Mouse (Mus musculus) limb, embryonic 15.5 days (tissue): Measurements from ENCODE around the gene Hnf4a. TPM values are rescaled to one million over a fixed set of nuclear protein-coding genes. Genes with fewer than 3 reads are reported as not detected.

Experiments
- ATAC-seq: fragments of 200-750 bp; cut with Nextera tagmentation; 2 replicates; pipeline ENCODE4 v1.8.0; 2017; ENCODE audit warnings: low read depth, moderate TSS enrichment; ENCODE audit not compliant: insufficient number of reproducible peaks, low FRiP score, low TSS enrichment
- H3K27ac ChIP-seq: fragments of 300-500 bp; sonication (generic); 2 replicates; pipeline ENCODE4 v1.5.1; 2015; ENCODE audit warnings: moderate library complexity, mild to moderate bottlenecking, inconsistent platforms
- H3K27me3 ChIP-seq: fragments of 300-500 bp; sonication (generic); 2 replicates; pipeline ENCODE4 v1.6.1; 2015; ENCODE audit warnings: inconsistent platforms
- H3K36me3 ChIP-seq: fragments of 300-500 bp; sonication (generic); 2 replicates; pipeline ENCODE4 v1.6.1; 2015; ENCODE audit warnings: inconsistent platforms
- H3K4me1 ChIP-seq: fragments of 300-500 bp; sonication (generic); 2 replicates; pipeline ENCODE4 v1.6.1; 2015; ENCODE audit warnings: inconsistent platforms
- H3K4me2 ChIP-seq: fragments of 300-500 bp; sonication (generic); 2 replicates; pipeline ENCODE4 v1.6.1; 2015; ENCODE audit warnings: mild to moderate bottlenecking, inconsistent platforms
- H3K4me3 ChIP-seq: fragments of 300-500 bp; sonication (generic); 2 replicates; pipeline ENCODE4 v1.5.1; 2015; ENCODE audit warnings: mild to moderate bottlenecking, inconsistent platforms
- H3K9ac ChIP-seq: fragments of 300-500 bp; sonication (generic); 2 replicates; pipeline ENCODE4 v1.6.1; 2015; ENCODE audit warnings: inconsistent platforms
- H3K9me3 ChIP-seq: fragments of 300-500 bp; sonication (generic); 2 replicates; pipeline ENCODE4 v1.6.1; 2016; ENCODE audit warnings: inconsistent platforms
- WGBS: fragments of 180-500 bp; shearing (Covaris S2); methylation state at CpG from one replicate; pipeline ENCODE4 v1.1.7; 2015; 5-methylcytosine and 5-hydroxymethylcytosine counted together
- polyA plus RNA-seq: library from polyadenylated mRNA; unstranded; fragments of >200 nt; fragmentation: Nextera tagmentation; extraction: Ambion mirVana; gene quantifications from 2 replicates; pipeline ENCODE4 v1.2.1, GENCODE M21; 2015

Hnf4a gene
- polyA plus RNA-seq, 1 experiment from 2014 or later: 0.04 TPM

GRCm38 (mm10) chr2:163537443-163537842 is 30.8 kb downstream of the Hnf4a start:
- H3K4me3 ChIP-seq: no peak overlapping the region
- H3K4me2 ChIP-seq: no peak overlapping the region
- H3K27me3 ChIP-seq: peaks cover 11% of the 10 kb centered on the region; the same call in 1 of the 2 replicates
- WGBS: 73% methylated on average over 5 of the region's 5 CpGs
- peaks cover 4% of the 10 kb centered on the region for H3K4me1 ChIP-seq
- no peak overlapping the region for H3K27ac ChIP-seq
- no peaks in the 10 kb centered on the region for H3K36me3 ChIP-seq
- H3K9ac ChIP-seq: no peak overlapping the region
- no peak for ATAC-seq
- no peaks in the 10 kb centered on the region for H3K9me3 ChIP-seq

GRCm38 (mm10) chr2:163538410-163538809 is 31.8 kb downstream of the Hnf4a start:
- H3K4me3 ChIP-seq: no peak overlapping the region
- H3K4me1 ChIP-seq: peaks cover 4% of the 10 kb centered on the region
- H3K9me3 ChIP-seq: no peaks in the 10 kb centered on the region
- H3K4me2 ChIP-seq: no peak overlapping the region
- no peak for ATAC-seq
- no peaks in the 10 kb centered on the region for H3K36me3 ChIP-seq
- 84% methylated on average over 2 of the region's 2 CpGs for WGBS
- H3K9ac ChIP-seq: no peak overlapping the region
- no peak overlapping the region for H3K27ac ChIP-seq
- H3K27me3 ChIP-seq: peaks cover 7% of the 10 kb centered on the region; the same call in 1 of the 2 replicates

- no peak for ATAC-seq
- Histone ChIP-seq H3K27ac (no peak overlapping the region), H3K4me1 (peaks cover 4% of the 10 kb centered on the region), H3K36me3 (no peaks in the 10 kb centered on the region), H3K27me3 (peaks cover 7% of the 10 kb centered on the region; the same call in 1 of the 2 replicates), H3K4me3 (no peak overlapping the region), H3K4me2 (no peak overlapping the region), H3K9ac (no peak overlapping the region), H3K9me3 (no peaks in the 10 kb centered on the region)
- WGBS: 74% methylated on average over 13 of the region's 13 CpGs
Measured at GRCm38 (mm10) chr2:163539321-163540040, 32.9 kb downstream of the Hnf4a start.

- Histone ChIP-seq H3K27ac (no peak overlapping the region), H3K4me2 (no peak overlapping the region), H3K27me3 (peaks cover 7% of the 10 kb centered on the region; the same call in 1 of the 2 replicates), H3K4me1 (no peaks in the 10 kb centered on the region), H3K36me3 (no peaks in the 10 kb centered on the region), H3K9me3 (no peaks in the 10 kb centered on the region), H3K4me3 (no peak overlapping the region), H3K9ac (no peak overlapping the region)
- no peak for ATAC-seq
- WGBS: 74% methylated on average over 9 of the region's 9 CpGs
Measured at GRCm38 (mm10) chr2:163540231-163541117, 33.9 kb downstream of the Hnf4a start.

GRCm38 (mm10) chr2:163541568-163542182 is 35.1 kb downstream of the Hnf4a start:
- Histone ChIP-seq H3K9ac (no peak overlapping the region), H3K9me3 (no peaks in the 10 kb centered on the region), H3K27me3 (no peaks in the 10 kb centered on the region), H3K4me2 (no peak overlapping the region), H3K36me3 (no peaks in the 10 kb centered on the region), H3K4me3 (no peak overlapping the region), H3K27ac (no peak overlapping the region), H3K4me1 (no peaks in the 10 kb centered on the region)
- WGBS: 72% methylated on average over 10 of the region's 10 CpGs
- no peak for ATAC-seq

GRCm38 (mm10) chr2:163542674-163543073 is 36.1 kb downstream of the Hnf4a start:
- no peaks in the 10 kb centered on the region for H3K9me3 ChIP-seq
- H3K4me3 ChIP-seq: no peak overlapping the region
- H3K4me2 ChIP-seq: no peak overlapping the region
- H3K9ac ChIP-seq: no peak overlapping the region
- no peaks in the 10 kb centered on the region for H3K36me3 ChIP-seq
- no peaks in the 10 kb centered on the region for H3K4me1 ChIP-seq
- ATAC-seq: no peak
- 88% methylated on average over 10 of the region's 10 CpGs for WGBS
- no peak overlapping the region for H3K27ac ChIP-seq
- H3K27me3 ChIP-seq: no peaks in the 10 kb centered on the region

- Histone ChIP-seq H3K4me2 (no peak overlapping the region), H3K9me3 (no peaks in the 10 kb centered on the region), H3K27ac (no peak overlapping the region), H3K4me1 (peaks cover 3% of the 10 kb centered on the region), H3K4me3 (no peak overlapping the region), H3K27me3 (no peaks in the 10 kb centered on the region), H3K36me3 (no peaks in the 10 kb centered on the region), H3K9ac (no peak overlapping the region)
- no peak for ATAC-seq
- 75% methylated on average over 14 of the region's 14 CpGs for WGBS
Measured at GRCm38 (mm10) chr2:163546623-163547318, 40.2 kb downstream of the Hnf4a start.

GRCm38 (mm10) chr2:163548822-163549221 is 42.2 kb downstream of the Hnf4a start:
- Histone ChIP-seq H3K4me3 (no peak overlapping the region), H3K27me3 (no peaks in the 10 kb centered on the region), H3K4me1 (peaks cover 3% of the 10 kb centered on the region), H3K27ac (no peak overlapping the region), H3K4me2 (no peak overlapping the region), H3K36me3 (no peaks in the 10 kb centered on the region), H3K9me3 (no peaks in the 10 kb centered on the region), H3K9ac (no peak overlapping the region)
- no peak for ATAC-seq
- 71% methylated on average over 6 of the region's 6 CpGs for WGBS

GRCm38 (mm10) chr2:163549786-163550185 is 43.2 kb downstream of the Hnf4a start:
- peaks cover 3% of the 10 kb centered on the region for H3K4me1 ChIP-seq
- no peaks in the 10 kb centered on the region for H3K27me3 ChIP-seq
- no peak overlapping the region for H3K27ac ChIP-seq
- no peak overlapping the region for H3K4me2 ChIP-seq
- no peak for ATAC-seq
- no peak overlapping the region for H3K4me3 ChIP-seq
- no peaks in the 10 kb centered on the region for H3K36me3 ChIP-seq
- WGBS: 42% methylated on average over 6 of the region's 6 CpGs
- no peak overlapping the region for H3K9ac ChIP-seq
- H3K9me3 ChIP-seq: no peaks in the 10 kb centered on the region

- Histone ChIP-seq H3K27ac (no peak overlapping the region), H3K36me3 (no peaks in the 10 kb centered on the region), H3K9me3 (no peaks in the 10 kb centered on the region), H3K9ac (no peak overlapping the region), H3K4me3 (no peak overlapping the region), H3K4me2 (no peak overlapping the region), H3K4me1 (peaks cover 3% of the 10 kb centered on the region), H3K27me3 (no peaks in the 10 kb centered on the region)
- no peak for ATAC-seq
- 52% methylated on average over 8 of the region's 8 CpGs for WGBS
Measured at GRCm38 (mm10) chr2:163552518-163552929, 45.9 kb downstream of the Hnf4a start.

GRCm38 (mm10) chr2:163554425-163554982 is 47.9 kb downstream of the Hnf4a start:
- H3K27me3 ChIP-seq: no peaks in the 10 kb centered on the region
- peaks cover 3% of the 10 kb centered on the region for H3K4me1 ChIP-seq
- H3K27ac ChIP-seq: no peak overlapping the region
- no peaks in the 10 kb centered on the region for H3K9me3 ChIP-seq
- 65% methylated on average over 4 of the region's 4 CpGs for WGBS
- no peak overlapping the region for H3K4me2 ChIP-seq
- ATAC-seq: no peak
- H3K9ac ChIP-seq: no peak overlapping the region
- H3K4me3 ChIP-seq: no peak overlapping the region
- no peaks in the 10 kb centered on the region for H3K36me3 ChIP-seq
